Mouse (Mus musculus) retina, postnatal 7 days (tissue): ENCODE measurements at regions not wholly inside any gene's neighbourhood (a gene's known extent, or its start where the extent isn't known, plus 50 kb on each side); places are given as distances from the start of the nearest gene placed in this dataset.
"Not testable (repeated sequence)": the region's sequence is repeated elsewhere in the genome, so short reads cannot be mapped to it uniquely, and the experiment has no call there.

ENCODE experiments used
- DNase-seq: peaks from one replicate; pipeline ENCODE4 v3.0.0-alpha.2; 2012; ENCODE audit warnings: low read depth, low spot score

- no peak for DNase-seq
These were observed 61.3 kb downstream of the Tmem17 start for GRCm38 (mm10) chr11:22573166-22573565.

DNA sequence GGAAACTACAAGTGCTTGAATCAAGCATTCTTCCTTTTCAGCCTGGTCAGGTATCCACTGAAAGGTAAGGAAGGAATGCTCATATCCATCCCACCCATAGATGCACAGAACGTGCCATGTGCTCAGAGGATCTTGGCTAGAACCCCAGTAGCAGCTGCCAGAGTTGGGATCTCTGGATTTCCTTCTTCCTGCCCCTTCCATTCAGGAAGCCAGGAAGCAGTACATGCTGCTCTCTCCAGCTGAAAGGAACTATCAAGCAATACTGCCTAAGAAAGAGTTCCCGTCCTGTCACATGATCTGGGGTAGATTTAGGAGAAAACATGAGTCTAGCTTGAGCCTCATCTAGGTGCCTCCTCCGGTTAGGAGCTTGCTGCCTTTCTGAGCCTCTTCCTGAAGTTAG lies 61.9 kb downstream of the Tmem17 start:
- no peak for DNase-seq

DNA sequence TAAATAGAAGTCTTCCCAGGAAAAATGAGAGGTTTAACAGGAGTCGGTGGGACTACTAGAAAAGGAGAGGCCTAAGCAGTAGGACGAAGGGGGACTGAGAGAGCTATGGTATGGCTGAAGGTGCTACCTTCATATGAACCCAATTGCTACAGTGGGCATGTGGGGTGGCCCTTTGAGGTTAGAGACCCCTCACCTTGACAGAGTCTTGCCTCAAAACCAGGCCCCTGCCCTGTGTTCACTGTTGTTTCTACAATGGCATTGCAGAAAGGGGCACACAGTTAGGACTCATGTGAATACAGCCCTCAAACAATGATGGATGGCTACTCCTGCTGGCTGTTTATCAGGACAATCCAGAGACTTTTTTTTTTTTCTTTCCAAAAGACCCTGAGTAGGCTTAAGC lies 62.6 kb downstream of the Tmem17 start:
- no peak for DNase-seq

GRCm38 (mm10) chr11:22584100-22584487 lies 72.2 kb downstream of the Tmem17 start:
- DNase-seq, result no peak

- peak; percentile 39 for DNase-seq
These were observed 72.7 kb downstream of the Tmem17 start for GRCm38 (mm10) chr11:22584488-22585158.

DNA sequence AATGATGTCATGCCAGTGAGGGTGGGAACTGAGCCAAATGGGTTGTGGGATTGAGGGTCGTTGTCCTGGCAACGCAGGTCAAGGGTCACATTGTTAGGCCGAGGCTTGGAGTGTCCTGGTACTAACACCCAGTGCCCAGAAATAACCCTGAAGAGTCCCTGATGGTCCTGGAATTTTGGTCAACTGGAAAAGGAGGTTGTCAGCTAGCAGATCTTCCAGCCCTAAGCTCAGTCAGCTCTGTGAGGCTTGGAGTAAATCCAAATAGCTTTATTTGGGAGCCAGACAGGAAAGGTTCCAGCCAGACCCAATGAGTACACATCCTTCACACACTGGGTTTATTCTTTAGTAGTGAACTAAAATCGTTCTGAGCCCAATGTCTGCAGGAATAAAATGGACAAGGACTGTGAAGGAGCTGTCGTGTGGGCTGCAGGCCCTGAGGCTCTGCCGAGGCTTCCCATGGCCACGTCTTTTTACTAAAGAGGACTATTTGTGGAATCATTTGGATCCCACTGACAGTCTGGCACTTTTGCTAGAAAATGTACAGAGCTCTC lies 75.9 kb downstream of the Tmem17 start:
- no peak for DNase-seq

DNA sequence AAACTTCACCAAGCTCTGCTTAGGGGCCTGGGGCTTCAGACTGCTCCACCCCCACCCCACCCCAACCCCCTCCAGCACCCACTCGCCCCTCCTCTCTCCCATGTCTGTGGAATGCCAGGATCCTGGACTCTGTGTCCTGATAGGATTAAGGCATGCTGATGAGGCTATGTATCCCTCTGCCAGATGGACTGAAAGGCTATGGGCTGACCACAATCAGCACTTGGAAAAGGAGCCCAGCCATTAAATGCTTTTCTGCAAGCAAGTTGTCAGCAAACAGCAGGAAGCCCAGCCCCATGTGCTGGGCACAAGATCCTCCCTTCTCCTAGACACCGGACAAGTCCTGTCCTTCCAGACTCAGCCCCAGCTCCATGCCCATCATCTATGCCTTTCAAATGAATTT lies 76.7 kb downstream of the Tmem17 start:
- DNase-seq, result no peak

DNA sequence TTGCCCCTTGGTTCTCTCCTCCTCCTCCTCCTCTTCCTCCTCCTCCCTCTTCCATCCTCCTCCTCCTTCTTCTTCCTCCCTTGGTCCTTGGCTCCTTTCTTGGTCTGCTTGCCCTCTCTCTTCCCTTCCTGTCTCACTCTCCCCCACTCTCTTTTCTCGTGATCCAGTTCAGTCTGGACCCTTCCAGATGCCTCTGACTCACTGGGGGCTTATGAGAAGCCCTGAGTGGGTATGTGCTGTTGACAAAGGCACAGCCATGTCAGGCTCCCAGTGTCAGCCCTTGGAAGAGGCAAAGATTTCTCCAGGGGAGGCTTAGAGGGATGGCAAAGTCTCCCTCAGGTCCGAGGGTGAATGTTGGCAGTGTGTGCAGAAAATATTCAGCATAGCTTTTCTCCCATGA lies 78.0 kb downstream of the Tmem17 start:
- no peak for DNase-seq

- DNase-seq, result not testable (repeated sequence)
These were observed 79.2 kb downstream of the Tmem17 start for GRCm38 (mm10) chr11:22591050-22591449.

DNA sequence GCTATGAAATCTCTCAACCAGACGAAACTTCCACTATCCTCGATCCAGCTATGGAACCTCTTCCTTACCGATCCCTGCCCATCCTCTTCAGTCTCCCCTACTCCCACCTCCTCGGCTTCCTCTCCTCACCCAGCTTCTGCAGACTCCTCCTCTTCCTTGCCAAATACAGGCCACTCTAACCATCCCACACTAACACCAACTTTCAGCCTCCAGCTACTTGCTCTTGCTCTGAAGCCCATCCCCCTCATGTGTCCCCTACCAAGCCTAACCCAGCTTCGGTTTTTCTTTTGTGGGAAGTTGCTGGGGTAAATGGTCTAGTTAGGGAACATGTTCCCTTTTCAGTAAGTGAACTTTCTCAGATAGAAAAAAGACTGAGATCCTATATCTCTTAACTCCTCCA lies 80.8 kb downstream of the Tmem17 start:
- no peak for DNase-seq

DNA sequence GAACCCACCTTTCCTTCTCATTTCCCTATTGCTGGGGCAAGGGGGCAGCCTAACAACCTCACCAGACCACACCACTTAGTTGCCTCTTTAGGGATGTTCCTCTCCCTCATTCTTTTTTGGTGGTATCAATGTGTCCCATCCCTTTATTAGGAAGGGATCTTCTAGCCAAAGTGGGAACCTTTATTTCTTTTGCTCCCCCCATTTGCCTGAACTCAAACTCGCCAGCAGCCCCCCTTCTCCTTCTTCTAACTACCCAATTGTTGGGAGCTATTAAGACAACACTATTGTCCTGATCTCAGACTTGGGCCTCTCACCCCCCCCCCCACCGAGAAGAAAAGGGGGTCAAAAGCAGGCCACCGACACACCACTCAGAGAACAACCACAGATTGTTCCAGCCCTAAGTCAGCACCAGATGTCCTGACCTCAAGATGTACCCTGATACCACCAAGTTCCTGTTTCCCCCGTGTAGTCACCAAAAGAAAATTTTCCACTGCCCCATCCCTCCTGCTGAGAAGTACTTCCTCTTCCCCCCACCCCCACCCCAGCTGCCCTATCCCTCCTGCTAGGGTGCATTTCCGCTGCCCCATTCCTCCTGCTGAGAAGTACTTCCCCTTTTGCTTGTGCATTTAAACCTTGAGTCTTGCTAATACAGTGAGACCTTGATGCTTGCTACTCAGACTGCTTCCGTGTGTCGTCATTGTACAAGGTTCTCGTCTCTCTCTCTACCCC lies 84.4 kb downstream of the Tmem17 start:
- DNase-seq, result no peak

GRCm38 (mm10) chr11:22596805-22597149 lies 84.9 kb downstream of the Tmem17 start:
- DNase-seq, result no peak

GRCm38 (mm10) chr11:22600370-22600769 lies 88.5 kb downstream of the Tmem17 start:
- no peak for DNase-seq

- no peak for DNase-seq
These were observed 90.1 kb downstream of the Tmem17 start for GRCm38 (mm10) chr11:22601977-22602376.

- no peak for DNase-seq
These were observed 90.7 kb downstream of the Tmem17 start for GRCm38 (mm10) chr11:22602610-22603009.

- no peak for DNase-seq
These were observed 91.5 kb downstream of the Tmem17 start for GRCm38 (mm10) chr11:22603397-22603796.

GRCm38 (mm10) chr11:22606380-22606779 lies 94.5 kb downstream of the Tmem17 start:
- no peak for DNase-seq

DNA sequence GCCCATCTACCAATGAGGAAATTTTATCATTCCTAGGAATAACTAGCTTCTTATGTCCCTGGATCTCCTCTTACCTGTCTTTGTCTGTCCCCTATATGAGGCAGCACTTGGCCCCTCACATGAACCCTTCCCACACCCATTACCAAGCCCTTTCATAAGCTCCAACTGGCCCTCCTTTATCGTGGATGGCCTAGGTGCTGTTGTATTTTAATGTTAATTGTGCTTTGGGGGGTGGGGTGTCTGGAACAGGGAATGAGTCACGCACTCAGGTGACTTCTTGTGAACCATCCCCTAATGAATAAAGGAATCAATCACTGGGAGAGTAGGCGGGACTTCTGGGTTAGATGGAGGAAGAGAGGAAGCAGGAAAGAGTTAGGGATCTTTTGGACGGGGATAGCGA lies 95.8 kb downstream of the Tmem17 start:
- DNase-seq, result no peak

DNA sequence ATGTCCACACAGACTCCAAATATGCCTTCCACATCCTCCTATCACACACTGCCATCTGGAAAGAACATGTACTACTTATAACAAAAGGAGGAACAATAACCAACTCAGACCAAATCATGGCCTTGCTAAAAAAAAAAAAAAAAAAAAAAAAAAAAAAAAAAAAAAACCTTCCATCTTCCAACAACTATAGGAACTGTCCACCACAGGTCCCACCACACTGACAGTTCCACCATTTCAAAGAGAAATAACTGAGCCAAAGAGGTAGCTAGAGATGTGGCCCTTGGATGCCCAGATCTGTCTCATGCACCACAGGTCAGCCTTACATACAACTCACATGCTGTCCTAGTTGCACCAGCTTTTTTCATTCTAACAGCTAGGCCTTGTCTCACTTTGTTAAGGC lies 97.1 kb downstream of the Tmem17 start:
- DNase-seq, result no peak

DNA sequence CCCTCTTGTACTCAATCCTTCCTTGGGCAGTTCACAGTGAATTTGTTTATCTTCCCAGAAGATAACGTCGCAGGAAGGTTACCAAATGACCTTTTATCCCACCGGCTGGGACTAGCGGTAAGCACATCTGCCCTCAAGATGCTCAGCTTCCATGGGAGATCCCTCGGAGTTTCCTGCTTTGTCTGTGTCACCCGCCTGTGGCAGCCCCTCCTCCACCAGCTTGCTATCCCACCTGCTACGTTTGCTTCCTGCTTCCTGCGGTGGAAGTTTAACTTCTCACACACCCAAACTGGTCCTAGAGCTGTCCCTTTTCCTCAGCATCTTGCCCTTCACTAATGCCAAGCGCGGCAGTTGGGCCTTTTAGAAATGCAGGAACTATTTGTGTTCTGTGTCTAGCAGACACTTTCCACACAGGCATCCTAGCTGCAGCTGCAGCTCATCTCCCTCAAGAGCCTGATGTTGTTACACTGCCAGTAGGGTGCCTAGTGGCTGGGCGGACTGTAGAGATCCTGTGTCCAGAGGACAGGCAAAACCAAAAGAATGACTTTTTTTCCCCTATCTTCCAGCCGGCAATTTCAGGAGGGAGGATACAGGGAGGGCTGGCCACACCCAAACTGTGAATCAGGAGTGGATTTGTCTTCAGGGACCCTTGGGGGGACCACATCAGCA lies 98.7 kb downstream of the Tmem17 start:
- no peak for DNase-seq

GRCm38 (mm10) chr11:22611102-22611869 lies 99.4 kb downstream of the Tmem17 start:
- DNase-seq, result no peak

DNA sequence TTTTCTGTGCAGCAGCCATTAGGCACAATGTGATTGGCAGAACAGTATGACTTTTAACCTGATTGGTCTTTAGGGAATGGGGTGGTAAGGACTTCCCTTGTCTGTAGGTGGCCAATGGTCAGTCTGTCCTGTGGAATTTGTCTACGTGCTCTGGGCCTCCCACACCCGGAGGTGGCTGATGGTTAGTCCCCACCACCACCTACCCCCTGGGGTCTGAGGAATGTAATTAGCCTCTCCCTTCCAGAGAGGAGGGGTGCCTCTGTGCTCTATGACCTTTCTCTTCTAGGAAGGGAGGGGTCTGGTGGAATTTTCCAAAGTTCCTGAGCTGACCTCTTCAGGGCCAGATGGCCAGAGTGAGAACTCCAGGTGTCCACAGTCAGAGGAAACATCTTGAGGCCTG lies 101.6 kb downstream of the Tmem17 start:
- DNase-seq, result no peak
